Mouse (Mus musculus): ENCODE measurements around the gene Aurkaip1.

Gene Aurkaip1

DNA sequence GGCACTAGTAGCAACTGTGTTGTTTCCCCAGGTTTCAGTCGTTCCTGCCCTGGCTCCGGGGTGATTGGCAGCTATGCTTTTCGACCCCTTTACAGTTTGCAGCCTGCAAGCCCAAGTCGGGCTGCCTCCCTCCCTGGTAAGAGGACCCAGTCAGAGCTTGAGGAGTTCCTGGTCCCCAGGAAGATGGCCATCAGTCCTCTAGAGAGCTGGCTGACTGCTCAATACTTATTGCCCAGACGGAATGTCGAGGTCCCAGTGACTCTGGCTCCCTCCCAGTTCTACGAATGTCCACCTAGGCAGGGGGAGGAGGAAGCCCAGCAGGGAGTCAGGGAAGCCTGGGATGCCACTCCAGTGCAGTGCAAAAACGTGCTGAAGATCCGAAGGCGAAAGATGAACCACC, 1.2 kb downstream of the Aurkaip1 start:
- no peak for TF ChIP-seq CTCF (conservative IDR thresholded peaks at IDR 0.05; ENCODE audit: low read length)
- no peak for TF ChIP-seq POU5F1 (IDR thresholded peaks at IDR 0.05; ENCODE audit: borderline replicate concordance, low read length)
- TF ChIP-seq NANOG (IDR thresholded peaks at IDR 0.05; ENCODE audit: borderline replicate concordance, low read length) = no peak
- Histone ChIP-seq H3K9me3 (ENCODE audit: low read length) (no peaks in the 10 kb centered on the region), H3K36me3 (ENCODE audit: insufficient read depth, low read length) (peaks cover 25% of the 10 kb centered on the region)

DNA sequence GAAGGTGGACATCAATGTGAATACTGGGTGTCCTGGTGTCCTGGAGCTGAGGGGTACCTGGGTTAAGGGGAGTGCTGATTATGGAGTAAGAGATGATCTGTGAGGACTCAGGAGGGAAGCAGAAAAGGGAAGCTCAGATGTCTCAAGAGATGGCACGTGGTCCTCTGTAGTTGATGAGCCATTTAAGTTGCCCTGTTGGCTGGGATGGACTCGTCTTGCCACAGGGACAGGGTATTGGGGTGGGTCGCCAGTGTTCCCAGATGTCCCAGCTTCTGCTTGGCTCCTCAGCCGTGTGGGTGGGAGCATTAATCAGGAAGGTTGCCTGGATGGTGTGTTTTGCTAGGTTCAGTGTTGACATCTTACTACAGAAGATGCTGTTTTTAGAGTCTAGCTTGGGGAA, 2.2 kb downstream of the Aurkaip1 start:
- peaks cover 8% of the 10 kb centered on the region; the same call in 1 of the 2 replicates for H3K27me3 ChIP-seq (ENCODE audit: insufficient read depth, low read length)
- H3K4me3 ChIP-seq (replicated peaks; ENCODE audit: low read length) = no peak overlapping the region
- H3K36me3 ChIP-seq (ENCODE audit: insufficient read depth, low read length) = peaks cover 17% of the 10 kb centered on the region
- H3K4me1 ChIP-seq (replicated peaks; ENCODE audit: low read depth, low read length) = peaks cover 35% of the 10 kb centered on the region
- no peaks in the 10 kb centered on the region for H3K9me3 ChIP-seq (ENCODE audit: low read length)
- TF ChIP-seq CTCF (conservative IDR thresholded peaks at IDR 0.05; ENCODE audit: low read length) (no peak), POU5F1 (IDR thresholded peaks at IDR 0.05; ENCODE audit: borderline replicate concordance, low read length) (no peak), NANOG (IDR thresholded peaks at IDR 0.05; ENCODE audit: borderline replicate concordance, low read length) (no peak)

More for the DNA sequence above, 1.2 kb downstream of the Aurkaip1 start:
- peaks cover 39% of the 10 kb centered on the region for H3K4me1 ChIP-seq (replicated peaks; ENCODE audit: low read depth, low read length)
- H3K4me3 ChIP-seq (replicated peaks; ENCODE audit: low read length) = peak overlapping the region; percentile 94
- H3K27me3 ChIP-seq (ENCODE audit: insufficient read depth, low read length) = no peaks in the 10 kb centered on the region

DNA sequence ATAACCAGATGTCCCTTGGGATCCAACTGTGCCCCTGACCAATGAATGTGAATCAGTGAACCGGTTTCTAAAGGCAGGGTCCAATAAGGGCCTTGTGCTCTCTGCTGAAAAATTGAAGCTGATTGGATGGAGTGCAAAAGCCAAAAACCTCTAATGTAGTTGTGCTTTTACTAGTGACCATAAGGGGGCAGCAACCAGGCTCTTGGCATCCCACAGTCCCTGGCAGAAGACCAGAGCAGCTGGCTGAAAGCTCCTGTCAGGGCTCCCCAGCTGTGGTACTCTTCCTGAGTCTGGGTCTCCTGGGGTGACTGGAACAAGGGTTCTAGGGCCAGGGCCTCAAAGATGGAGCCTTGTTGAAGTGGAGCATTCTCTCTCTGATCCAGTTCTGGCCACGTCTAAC, 2.8 kb downstream of the Aurkaip1 start:
- no peaks in the 10 kb centered on the region for H3K9me3 ChIP-seq (ENCODE audit: low read length)
- H3K4me3 ChIP-seq (replicated peaks; ENCODE audit: low read length) = no peak overlapping the region
- H3K27me3 ChIP-seq (ENCODE audit: insufficient read depth, low read length) = peaks cover 8% of the 10 kb centered on the region
- H3K4me1 ChIP-seq (replicated peaks; ENCODE audit: low read depth, low read length) = peaks cover 37% of the 10 kb centered on the region
- H3K36me3 ChIP-seq (ENCODE audit: insufficient read depth, low read length) = peaks cover 16% of the 10 kb centered on the region
- TF ChIP-seq CTCF (conservative IDR thresholded peaks at IDR 0.05; ENCODE audit: low read length) = peak; percentile 73
- TF ChIP-seq POU5F1 (IDR thresholded peaks at IDR 0.05; ENCODE audit: borderline replicate concordance, low read length) = no peak

DNA sequence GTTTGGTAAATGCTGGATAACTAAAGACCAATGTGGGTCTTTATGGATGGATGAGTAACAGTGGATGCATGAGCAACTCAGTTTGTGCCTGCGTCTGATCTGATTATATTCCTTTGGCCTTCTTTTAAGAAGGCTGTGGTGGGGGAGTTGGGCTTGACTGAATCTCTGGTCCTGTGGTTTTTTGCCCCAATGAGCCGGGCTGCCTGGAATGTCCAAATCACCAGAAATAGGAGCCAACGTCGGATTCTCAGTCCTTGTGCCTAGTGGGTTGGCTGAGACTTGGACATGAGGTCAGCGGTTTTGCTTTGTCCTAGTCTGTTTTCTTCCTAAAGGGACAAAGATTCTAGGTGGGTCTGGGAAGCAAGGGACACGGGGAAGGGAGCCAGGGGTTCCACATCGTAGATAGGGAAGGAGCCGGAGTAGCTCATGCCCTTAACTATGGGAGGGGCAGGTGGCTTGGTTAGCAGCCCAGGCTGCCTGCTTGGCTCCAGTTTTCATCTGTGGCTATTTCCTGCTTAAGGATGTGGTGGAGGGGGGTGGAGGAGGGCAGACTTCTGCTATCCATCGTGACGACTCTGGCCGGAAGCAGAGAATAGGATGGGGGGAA, 6.4 kb downstream of the Aurkaip1 start:
- no peak overlapping the region for H3K4me3 ChIP-seq (replicated peaks; ENCODE audit: low read length)
- no peaks in the 10 kb centered on the region for H3K9me3 ChIP-seq (ENCODE audit: low read length)
- H3K4me1 ChIP-seq (replicated peaks; ENCODE audit: low read depth, low read length) = peaks cover 50% of the 10 kb centered on the region
- peaks cover 12% of the 10 kb centered on the region for H3K36me3 ChIP-seq (ENCODE audit: insufficient read depth, low read length)
- TF ChIP-seq POU5F1 (IDR thresholded peaks at IDR 0.05; ENCODE audit: borderline replicate concordance, low read length) = no peak
- no peak for TF ChIP-seq NANOG (IDR thresholded peaks at IDR 0.05; ENCODE audit: borderline replicate concordance, low read length)
- TF ChIP-seq CTCF (conservative IDR thresholded peaks at IDR 0.05; ENCODE audit: low read length) = no peak
- H3K27me3 ChIP-seq (ENCODE audit: insufficient read depth, low read length) = peaks cover 36% of the 10 kb centered on the region

DNA sequence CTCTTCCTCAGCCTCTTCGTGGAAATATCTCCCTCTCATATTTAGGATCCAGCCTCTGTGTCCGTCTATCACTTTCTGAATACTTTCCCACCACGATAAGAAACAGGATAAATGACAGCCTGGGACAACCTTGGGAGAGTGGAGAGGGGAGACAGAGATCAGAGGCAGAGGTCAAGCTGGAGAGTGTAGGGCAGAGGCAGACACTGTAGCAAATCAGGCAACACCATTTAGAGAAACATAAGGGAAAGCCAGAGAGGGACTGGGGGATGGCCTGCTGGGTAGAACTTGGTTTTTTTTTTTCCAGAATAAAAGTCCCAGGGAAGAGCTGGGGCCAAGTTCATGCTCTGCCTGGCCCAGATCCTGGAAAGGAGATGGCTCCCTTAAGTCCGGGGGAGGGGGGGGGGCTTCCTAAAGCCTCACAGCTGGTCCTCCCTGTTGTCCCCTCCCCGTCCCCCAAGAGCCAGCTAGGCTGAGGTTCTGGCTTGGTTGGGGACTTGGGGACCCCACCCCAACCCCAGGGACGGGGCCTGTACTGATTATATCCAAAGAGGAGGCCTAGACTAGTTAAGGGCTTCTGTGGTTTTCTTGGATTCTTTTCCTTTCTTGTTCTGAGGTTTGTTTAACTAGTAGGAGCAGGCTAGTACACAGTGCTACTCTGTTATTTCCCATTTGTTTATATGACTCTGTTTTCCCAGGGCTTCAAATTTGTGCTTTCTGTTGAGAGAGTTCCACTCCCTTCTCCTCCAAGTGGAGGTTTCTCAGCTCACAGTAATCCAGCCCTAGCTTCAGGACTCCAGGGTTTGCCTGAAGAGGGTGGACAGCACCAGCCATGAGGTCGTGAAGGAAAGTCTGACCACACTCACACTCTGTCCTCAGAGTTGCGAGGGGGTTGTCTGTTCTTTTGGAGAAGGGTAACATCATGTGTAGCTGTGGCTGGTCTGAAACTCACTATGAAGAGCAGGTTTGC, 7.4 kb downstream of the Aurkaip1 start:
- Histone ChIP-seq H3K4me3 (replicated peaks; ENCODE audit: low read length) (no peak overlapping the region), H3K27me3 (ENCODE audit: insufficient read depth, low read length) (peaks cover 45% of the 10 kb centered on the region), H3K4me1 (replicated peaks; ENCODE audit: low read depth, low read length) (peaks cover 42% of the 10 kb centered on the region), H3K36me3 (ENCODE audit: insufficient read depth, low read length) (peaks cover 9% of the 10 kb centered on the region), H3K9me3 (ENCODE audit: low read length) (no peaks in the 10 kb centered on the region)
- TF ChIP-seq POU5F1 (IDR thresholded peaks at IDR 0.05; ENCODE audit: borderline replicate concordance, low read length) (no peak), NANOG (IDR thresholded peaks at IDR 0.05; ENCODE audit: borderline replicate concordance, low read length) (no peak), CTCF (conservative IDR thresholded peaks at IDR 0.05; ENCODE audit: low read length) (no peak)

DNA sequence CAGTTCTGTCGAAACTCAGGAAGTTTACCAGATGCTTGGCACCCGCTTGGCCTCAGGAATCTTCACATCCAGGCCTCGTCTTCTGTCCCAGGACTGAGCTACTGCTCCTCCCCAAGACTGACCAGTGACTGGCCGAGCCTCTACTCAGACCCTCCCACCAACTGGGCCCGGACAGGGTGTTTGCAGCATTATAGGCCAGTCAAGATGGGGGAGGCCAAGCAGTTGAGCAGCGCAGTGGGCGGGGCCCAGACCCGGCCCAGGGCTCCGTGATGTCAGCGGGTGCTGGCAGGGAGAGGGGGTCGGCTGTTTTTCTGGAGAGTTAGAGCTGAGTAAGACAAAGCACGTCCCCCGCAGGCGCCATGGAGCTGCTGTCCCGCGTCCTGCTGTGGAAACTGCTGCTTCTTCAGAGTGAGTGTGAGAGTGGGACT, 8.4 kb downstream of the Aurkaip1 start, which contains the start of gene Mxra8:
Gene Mxra8, plus strand, starts transcription at position 198 of the 428 bp plus-strand sequence.
- TF ChIP-seq NANOG (IDR thresholded peaks at IDR 0.05; ENCODE audit: borderline replicate concordance, low read length) = no peak
- H3K4me3 ChIP-seq (replicated peaks; ENCODE audit: low read length) = peak within 1 kb of the TSS; percentile 81
- peaks cover 7% of the 10 kb centered on the region; the same call in 1 of the 2 replicates for H3K36me3 ChIP-seq (ENCODE audit: insufficient read depth, low read length)
- no peaks in the 10 kb centered on the region for H3K9me3 ChIP-seq (ENCODE audit: low read length)
- peaks cover 49% of the 10 kb centered on the region for H3K27me3 ChIP-seq (ENCODE audit: insufficient read depth, low read length)
- peaks cover 34% of the 10 kb centered on the region for H3K4me1 ChIP-seq (replicated peaks; ENCODE audit: low read depth, low read length)

DNA sequence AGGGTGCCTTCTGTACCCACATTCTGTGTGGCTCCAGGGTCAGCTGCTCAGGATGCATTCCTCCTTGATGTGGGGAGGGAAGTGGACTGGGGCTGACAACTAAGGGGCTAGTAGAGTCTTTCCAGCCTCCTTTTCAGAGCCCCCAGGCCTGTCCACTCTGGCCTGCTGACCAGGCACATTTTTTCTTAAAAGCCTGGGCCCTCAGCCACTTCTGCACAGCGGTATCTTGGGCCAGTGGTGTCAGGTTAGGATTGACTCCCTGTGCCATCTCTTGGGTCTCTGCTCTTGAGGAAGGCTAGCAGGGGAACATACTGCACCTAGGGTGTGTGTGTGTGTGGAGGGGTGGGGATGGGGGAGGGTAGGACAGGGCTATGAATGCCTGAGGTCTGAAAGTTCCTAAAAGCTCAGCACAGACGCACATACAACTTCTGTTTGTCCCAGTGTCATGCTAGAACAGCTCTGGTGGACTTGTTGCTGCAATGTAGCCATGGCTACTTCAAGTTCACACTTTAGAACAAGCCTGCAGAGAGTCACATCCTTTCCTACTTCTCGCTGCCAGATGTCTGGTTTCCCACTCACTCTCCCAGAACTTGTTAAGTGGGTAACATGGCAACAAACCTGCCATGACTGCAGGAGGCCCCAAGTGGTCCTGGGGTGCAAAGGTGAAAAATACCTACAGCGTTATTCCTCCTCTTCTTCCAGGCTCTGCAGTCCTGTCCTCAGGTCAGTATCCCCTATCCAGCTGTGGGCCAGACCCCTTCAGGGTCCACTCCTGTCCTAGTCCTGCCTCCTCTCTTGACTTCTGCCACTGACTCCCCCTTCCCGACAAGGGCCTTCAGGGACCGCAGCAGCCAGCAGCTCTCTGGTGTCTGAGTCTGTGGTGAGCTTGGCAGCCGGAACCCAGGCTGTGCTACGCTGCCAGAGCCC, 9.3 kb downstream of the Aurkaip1 start:
- peak overlapping the region; percentile 81 for H3K4me3 ChIP-seq (replicated peaks; ENCODE audit: low read length)
- no peak for TF ChIP-seq POU5F1 (IDR thresholded peaks at IDR 0.05; ENCODE audit: borderline replicate concordance, low read length)
- TF ChIP-seq NANOG (IDR thresholded peaks at IDR 0.05; ENCODE audit: borderline replicate concordance, low read length) = no peak
- TF ChIP-seq CTCF (conservative IDR thresholded peaks at IDR 0.05; ENCODE audit: low read length) = no peak
- no peaks in the 10 kb centered on the region for H3K9me3 ChIP-seq (ENCODE audit: low read length)
- peaks cover 7% of the 10 kb centered on the region; the same call in 1 of the 2 replicates for H3K36me3 ChIP-seq (ENCODE audit: insufficient read depth, low read length)
- H3K27me3 ChIP-seq (ENCODE audit: insufficient read depth, low read length) = peaks cover 49% of the 10 kb centered on the region
- H3K4me1 ChIP-seq (replicated peaks; ENCODE audit: low read depth, low read length) = peaks cover 34% of the 10 kb centered on the region
